Mouse (Mus musculus) C3H10T1/2 (cell line): ENCODE measurements around the gene Fbxo36. TPM values are rescaled to one million over a fixed set of nuclear protein-coding genes. Genes with fewer than 3 reads are reported as not detected.

ENCODE experiments used
- polyA plus RNA-seq, 2 experiments: library from polyadenylated mRNA; unstranded; fragments of >200 nt; fragmentation: generic; extraction: Trizol; gene quantifications; one replicate each; pipeline ENCODE4 v1.2.1; 2012; ENCODE audit warnings: missing spikeins in 2 of 2

Gene Fbxo36
- 10 to 100 TPM; 21.7 to 41.2 TPM for polyA plus RNA-seq

DNA sequence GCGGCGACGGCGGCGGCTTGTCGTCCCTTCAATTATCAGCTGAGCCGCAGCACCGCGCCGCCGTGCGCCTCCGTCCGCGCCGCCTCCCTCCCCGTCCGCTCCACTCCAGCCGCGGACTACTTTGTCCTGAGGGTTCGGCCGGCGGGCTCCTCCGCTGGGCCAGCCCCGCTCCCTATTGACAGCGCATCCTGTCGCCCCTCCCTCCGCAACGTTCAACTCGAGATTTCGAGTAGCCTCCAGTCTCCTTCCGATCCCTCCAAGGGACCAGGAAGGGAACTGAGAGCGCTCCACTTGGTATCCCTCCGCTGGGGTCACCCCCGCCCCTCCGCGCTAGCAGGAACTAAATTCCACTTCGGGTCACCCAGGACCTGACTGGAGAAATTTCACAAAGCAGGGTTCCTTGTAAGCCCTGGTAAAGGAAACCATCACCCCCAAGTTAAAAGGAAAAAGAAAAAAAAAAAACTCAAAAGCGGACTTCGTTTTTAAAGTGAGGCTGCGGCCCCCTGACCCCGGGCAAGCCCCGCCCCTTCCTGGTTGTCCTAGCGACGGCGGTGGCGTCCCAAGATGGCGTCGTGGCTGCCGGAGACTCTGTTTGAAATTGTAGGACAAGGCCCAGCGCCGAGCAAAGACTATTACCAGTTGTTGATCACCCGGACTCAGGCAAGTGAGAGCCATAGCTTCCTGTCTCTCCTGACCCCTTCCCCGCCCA is at the start of gene Fbxo36:
TSS of gene Fbxo36 (plus strand) at position 533 of the 709 bp plus-strand sequence.

DNA sequence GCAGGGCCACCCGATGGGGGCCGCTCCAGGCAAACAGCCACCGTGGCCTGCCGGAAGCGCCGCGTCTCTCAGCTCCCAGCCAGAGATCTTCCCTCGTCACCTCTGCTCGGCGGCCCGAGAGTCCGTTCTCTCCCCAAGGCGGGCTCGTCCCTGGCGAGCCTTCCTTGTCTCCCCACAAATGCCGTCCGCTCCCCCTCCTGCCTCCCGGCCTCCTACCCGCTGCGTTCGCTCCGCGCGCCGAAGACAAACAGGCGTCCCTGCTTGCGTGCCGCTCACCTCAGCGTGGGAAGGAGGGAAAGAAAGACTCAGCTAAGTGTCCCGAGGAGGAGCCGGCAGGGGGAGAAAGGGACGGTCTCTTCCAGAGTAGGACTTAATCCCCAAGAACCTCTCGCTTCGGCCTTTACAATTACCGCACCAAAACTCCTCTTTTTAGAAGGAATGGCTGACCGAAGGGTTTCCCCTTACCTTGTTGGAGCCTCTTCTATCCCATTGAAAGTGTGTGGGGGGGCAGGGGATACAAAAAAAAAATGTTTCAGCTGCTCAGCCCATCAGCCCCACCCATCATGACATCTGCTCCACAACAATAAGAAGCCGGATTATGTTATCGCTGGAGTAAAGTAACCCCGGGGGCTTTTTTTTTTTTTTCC is 500 bp downstream of the Fbxo36 start, which contains the start of gene Trip12:
TSS of gene Trip12 (minus strand) at position 499 of the 647 bp plus-strand sequence.

DNA sequence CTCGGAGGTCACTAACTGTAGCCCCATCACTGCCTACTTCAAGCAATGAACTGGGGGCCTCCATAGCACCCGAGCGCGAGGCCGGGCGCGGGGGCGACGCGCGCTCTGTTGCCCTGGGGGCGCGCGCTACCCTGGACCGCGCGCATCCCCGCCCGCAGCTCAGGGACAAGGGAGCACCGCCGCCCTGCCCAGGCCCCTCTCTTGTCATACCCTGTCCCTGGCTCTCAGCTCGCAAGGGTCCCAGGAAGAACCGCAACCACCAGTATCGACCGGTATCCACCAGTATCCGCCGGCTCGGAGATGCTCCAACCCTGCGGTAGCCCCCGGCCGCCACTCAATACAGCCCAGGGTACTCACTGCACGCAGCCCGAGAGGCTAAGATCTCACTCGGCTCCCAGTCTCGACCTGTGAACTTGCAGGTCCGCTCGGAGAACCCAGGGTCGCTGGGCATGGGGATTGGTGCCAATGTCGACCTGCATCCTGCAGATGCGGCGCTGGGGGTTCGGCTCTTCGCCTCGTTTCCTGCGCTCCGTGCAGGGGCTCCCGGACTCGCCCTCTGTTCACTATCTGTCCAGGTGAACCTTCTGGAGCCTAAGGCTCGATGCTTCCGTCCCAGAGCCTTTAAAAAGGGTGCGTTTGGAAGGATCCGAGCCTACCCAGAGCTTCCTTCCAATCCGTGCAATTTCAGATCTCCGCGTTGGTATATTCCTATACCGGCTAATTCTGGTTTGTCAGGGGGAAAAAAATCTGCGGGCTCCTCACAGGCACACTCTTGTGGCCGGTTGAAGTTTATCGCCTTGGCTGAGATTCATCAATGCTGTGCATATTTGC is 95.1 kb downstream of the Fbxo36 start, which contains the start of gene Slc16a14:
TSS of gene Slc16a14 (minus strand) at position 632 of the 831 bp plus-strand sequence.

Other genes with a start within 250 kb of the Fbxo36 start
- gene Dner, start 143.6 kb upstream of the Fbxo36 start, polyA plus RNA-seq = under 1 TPM; 0.01 to 0.05 TPM
- gene Trip12, start 675 bp downstream of the Fbxo36 start, polyA plus RNA-seq = 10 to 100 TPM in 1 of 2 experiments, 1 to 10 TPM in 1; 2.8 to 34.7 TPM
- gene Slc16a14, start 95.3 kb downstream of the Fbxo36 start, polyA plus RNA-seq = under 1 TPM in 1 of 2 experiments, not detected in 1; 0.07 TPM